Mouse (Mus musculus) left cerebral cortex, postnatal 10 days (tissue): ENCODE results near the gene Slc7a5. TPM values are rescaled to one million over a fixed set of nuclear protein-coding genes. Genes with fewer than 3 reads are reported as not detected.

ENCODE experiments used
- DNase-seq, 2 experiments: peaks; one replicate each; pipeline ENCODE4 v3.0.0; 2021 to 2022; ENCODE audit warnings: low spot score in 2 of 2, mixed read lengths in 1 of 2; ENCODE audit errors: extremely low spot score in 1 of 2
- intact Hi-C: fragments of 180-260 bp; cut with DNase I; formaldehyde crosslinking; loops from one replicate; pipeline ENCODE4 v1.15.1; 2025
- total RNA-seq, 2 experiments: library from RNA; stranded (reverse); gene quantifications; 2 replicates each; pipeline ENCODE4 v1.2.3; 2021

Gene Slc7a5
- total RNA-seq, 2 experiments from 2014 or later: 132 to 155 TPM

DNA sequence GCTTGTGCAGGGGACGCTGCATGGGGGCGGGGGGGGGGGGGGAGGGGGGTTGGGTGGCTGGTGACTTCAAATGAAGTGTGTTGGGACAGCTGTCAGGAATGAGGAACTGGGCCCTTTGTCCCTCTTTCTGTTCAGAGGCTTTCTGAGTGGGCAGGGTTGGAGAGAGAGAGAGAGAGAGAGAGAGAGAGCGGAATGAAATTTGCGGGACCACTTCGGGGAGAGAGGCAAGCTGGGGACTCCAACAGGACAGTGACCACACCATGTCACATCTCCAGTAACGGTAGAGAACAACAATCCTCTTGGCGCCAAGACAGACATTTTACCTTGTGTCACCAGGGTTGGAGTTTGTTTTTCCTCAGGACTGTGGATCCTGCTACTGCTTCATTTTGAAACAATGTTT, 62.7 kb downstream of the Slc7a5 start:
- DNase-seq: peak in 1 of 2 experiments; percentile 12
- intact Hi-C loops: loop anchor here (5.0 kb wide), 1 partner anchor 192 kb away; the partner anchor contains the start of gene Zcchc14

DNA sequence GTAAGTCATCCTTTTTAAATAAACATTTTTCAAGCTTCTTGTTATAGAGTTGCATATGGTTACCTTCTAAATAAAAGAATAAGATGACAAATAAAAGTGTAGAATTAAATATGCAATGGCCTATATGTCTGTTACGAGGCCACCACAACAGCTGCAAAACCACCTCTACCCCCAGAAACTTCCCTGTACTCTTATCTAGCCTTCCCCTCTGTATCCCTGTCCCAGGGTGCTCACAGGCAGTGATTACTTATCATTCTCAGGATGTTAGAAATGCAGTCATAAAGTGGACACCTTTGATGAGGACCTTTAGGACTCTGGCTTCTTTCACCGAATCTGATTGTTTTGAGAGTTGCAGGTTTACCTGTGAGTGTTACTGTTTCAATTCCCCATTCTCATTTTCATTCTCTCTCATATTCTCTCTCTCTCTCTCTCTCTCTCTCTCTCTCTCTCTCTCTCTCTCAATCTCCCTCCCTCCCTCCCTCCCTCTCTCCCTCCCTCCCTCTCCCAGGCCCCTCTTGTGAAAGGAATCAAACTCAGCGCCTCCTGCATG, 64.2 kb downstream of the Slc7a5 start:
- intact Hi-C loops: loop anchor here (5.0 kb wide), 1 partner anchor 191 kb away; the partner anchor contains the start of gene Zcchc14
- DNase-seq: no peak

DNA sequence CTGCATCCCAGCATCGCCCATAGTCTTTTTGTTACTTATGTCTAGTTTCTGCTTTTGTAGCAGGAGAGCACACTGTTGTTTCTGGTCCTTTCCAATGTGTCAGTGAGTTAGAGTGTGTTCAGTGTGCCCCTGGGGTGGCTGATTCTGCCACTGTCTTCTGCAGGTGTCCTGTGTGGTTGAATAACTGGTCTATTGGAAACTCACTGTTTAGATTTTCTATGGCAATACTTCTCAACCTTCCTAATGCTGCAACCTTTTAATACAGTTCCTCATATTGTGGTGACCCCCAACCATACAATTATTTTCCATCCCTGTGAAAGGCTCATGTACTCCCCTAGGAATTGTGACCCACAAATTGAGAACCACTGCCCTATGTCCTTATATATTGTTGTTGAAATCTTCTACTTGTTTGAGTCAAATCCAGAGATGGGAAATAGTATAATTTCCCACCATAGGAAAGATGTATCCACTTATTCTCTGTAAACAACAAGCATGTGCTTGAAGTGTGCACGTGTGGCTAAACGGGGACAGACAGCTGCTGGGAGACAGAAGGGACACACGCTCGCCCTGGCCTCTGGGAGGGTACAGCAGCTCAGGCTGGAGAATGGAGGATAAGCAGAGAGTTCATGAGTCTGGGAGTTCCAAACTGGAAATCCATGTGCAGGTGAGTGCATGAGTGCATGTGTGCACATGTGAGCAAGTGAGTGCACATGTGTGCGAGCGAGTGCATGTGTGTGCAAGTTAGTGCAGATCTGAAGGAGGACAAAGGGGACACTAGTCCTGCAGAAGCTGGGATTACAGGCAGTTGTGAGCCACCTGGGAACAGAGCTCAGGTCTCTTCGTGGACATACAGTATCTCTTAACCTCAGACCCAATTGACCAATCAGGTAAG, 65.2 kb downstream of the Slc7a5 start:
- intact Hi-C loops: loop anchor here (5.0 kb wide), 1 partner anchor 190 kb away; the partner anchor contains the start of gene Zcchc14
- peak in 1 of 2 experiments; percentile 15 for DNase-seq

DNA sequence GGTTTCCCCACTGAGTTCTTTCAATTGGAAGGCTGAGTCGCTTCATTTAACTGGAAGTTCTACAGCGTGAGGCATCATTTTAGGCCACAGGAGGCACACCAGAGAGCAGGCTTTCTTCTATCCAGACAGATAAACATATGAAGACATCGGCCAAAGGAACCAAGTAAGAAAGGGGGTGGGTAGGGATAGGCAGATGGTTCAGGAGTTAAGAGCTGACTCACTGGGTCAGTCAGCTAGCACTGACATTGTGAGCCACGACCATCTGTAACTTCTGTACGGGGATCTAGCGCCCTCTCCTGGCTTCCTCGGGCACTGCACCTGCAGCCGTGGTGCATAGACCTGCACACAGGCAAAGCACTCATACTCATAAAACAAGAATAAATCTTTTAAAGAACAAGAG, 66.3 kb downstream of the Slc7a5 start:
- peak in 1 of 2 experiments; percentile 65 for DNase-seq
- intact Hi-C loops: loop anchor here (5.0 kb wide), 1 partner anchor 189 kb away; the partner anchor contains the start of gene Zcchc14

- intact Hi-C loops: no loop called here
- DNase-seq: peak; percentile 61 to 70
These were observed 75.0 kb downstream of the Slc7a5 start for GRCm38 (mm10) chr8:121832503-121832902.

- DNase-seq: no peak
- intact Hi-C loops: no loop called here
These were observed 75.4 kb downstream of the Slc7a5 start for GRCm38 (mm10) chr8:121832061-121832460.

Other genes with a start within 250 kb of the Slc7a5 start
- gene Jph3, start 178.1 kb downstream of the Slc7a5 start, total RNA-seq: 100 to 1,000 TPM; 135 to 148 TPM
- 10 to 100 TPM; 33.0 to 34.0 TPM for gene Klhdc4, start 78.1 kb downstream of the Slc7a5 start, total RNA-seq
- not detected for gene Car5a, start 37.2 kb upstream of the Slc7a5 start, total RNA-seq
- gene Banp, start 42.1 kb upstream of the Slc7a5 start, total RNA-seq: 10 to 100 TPM; 20.8 to 22.7 TPM